Mouse (Mus musculus) lung, adult 18-20 months (tissue): ENCODE data around the gene Zbtb22.

Source experiments
- DNase-seq, 2 experiments: peaks; one replicate each; pipeline ENCODE4 v3.0.0; 2022; ENCODE audit warnings: mixed read lengths in 2 of 2

Zbtb22 gene

DNA sequence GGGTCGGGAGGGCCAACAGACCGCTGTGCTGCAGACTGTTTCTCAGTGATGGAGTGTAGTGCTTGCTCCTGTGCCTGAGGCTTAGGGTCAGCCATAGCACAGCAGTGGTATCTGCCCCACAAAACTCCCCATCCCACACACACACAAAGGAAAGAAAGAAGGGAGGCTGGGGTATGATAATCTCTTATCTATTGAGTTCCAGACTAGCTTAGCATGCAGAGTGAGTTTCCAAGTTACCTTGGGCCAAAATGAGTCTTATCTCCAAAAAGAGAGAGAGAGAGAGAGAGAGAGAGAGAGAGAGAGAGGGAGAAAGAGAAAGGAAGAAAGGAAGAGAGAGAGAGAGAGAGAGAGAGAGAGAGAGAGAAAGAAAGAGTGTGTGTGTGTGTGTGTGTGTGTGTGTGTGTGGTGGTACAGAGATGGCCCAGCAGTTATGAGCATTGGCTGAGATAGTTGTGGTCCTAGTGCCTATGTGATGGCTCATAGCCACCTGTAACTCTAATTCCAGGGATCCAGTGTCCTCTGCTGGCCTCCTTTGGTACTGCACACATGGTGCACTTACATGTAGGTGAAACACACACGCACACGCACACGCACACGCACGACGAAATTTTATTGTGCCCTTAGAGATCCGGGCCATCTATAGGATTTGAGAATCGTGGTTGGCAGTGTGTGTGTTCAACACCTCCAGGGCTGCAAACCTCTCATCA, 9.0 kb downstream of the Zbtb22 start:
- DNase-seq: peak in 1 of 2 experiments; percentile 36

GRCm38 (mm10) chr17:33925406-33926116, 9.9 kb downstream of the Zbtb22 start:
- DNase-seq: no peak

- no peak for DNase-seq
Observed at GRCm38 (mm10) chr17:33926207-33926932, 10.7 kb downstream of the Zbtb22 start.

- DNase-seq: no peak
Observed at GRCm38 (mm10) chr17:33928251-33928947, 12.7 kb downstream of the Zbtb22 start.

- DNase-seq: peak; percentile 88 to 89
Observed at GRCm38 (mm10) chr17:33929371-33930279, 13.9 kb downstream of the Zbtb22 start, which contains the start of gene Rgl2. Rgl2 (plus strand) TSS chr17:33929543.

- peak; percentile 81 to 88 for DNase-seq
Observed at GRCm38 (mm10) chr17:33930280-33931158, 14.8 kb downstream of the Zbtb22 start.

DNA sequence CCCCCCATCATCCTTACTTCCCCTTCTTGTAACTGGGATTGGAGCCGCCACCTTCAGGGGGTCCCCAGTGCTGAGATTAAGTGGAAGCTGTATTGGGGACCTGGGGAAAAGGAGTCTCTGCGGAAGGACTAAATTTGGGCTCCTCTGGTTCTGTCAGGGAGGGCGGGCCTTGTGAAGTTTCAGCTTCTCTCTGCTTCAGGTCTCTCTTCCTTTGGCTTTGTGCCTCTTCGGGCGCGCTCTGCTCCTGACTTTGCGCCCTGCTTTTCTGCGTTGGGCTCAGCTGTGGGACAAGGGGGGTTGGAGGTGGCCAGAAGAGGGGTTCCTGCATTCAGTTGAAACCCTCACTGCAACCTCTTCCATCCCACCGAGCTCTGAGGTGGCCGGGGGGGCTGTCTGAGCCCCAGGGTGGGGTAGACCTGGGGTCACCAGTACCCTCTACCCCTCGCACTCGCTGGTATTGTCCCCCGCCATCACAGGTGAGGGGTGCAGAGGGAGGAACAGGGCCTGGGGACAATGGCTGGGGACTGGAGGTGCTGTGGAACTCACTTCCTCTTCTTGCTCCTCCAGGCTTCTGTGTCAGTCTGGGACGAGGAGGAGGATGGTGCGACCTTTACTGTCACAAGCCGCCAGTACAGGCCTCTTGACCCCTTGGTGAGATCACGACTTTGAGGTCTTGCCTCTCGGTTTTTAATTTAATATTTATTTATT, 15.6 kb downstream of the Zbtb22 start:
- no peak for DNase-seq

DNA sequence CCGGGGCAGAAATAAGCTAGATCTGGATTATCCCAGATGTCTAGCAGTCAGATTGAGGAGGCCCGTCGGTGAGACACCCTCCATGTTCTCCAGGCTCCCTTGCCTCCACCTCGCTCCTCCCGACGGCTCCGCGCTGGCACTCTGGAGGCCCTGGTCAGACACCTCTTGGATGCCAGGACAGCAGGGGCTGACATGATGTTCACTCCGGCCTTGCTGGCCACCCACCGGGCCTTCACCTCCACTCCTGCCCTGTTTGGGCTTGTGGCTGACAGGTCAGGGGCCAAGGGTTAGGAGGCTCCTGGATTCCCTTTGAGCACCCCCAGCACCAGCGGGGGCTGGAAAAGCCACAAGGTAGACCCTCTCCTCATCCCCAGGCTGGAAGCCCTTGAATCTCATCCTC, 16.2 kb downstream of the Zbtb22 start:
- no peak for DNase-seq

DNA sequence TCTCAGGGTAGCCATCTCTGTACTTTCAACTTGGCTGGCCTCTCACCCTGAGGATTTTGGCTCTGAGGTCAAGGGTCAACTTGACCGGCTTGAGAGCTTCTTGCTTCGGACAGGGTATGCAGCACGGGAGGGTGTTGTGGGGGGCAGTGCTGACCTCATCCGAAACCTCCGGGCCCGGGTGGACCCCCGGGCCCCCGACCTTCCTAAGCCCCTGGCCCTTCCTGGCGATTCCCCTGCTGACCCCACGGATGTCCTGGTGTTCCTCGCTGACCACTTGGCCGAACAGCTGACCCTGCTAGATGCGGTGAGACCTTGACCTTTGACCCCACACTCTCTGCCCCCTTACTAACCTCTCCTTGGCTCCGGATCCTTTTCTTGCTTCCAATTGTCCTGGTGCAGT, 16.7 kb downstream of the Zbtb22 start:
- no peak for DNase-seq

- no peak for DNase-seq
Observed at GRCm38 (mm10) chr17:33932970-33933369, 17.3 kb downstream of the Zbtb22 start.

GRCm38 (mm10) chr17:33935422-33936055, 19.8 kb downstream of the Zbtb22 start:
- no peak for DNase-seq

GRCm38 (mm10) chr17:33936993-33937392, 21.3 kb downstream of the Zbtb22 start:
- DNase-seq: no peak

GRCm38 (mm10) chr17:33938783-33939182, 23.1 kb downstream of the Zbtb22 start:
- DNase-seq: no peak

DNA sequence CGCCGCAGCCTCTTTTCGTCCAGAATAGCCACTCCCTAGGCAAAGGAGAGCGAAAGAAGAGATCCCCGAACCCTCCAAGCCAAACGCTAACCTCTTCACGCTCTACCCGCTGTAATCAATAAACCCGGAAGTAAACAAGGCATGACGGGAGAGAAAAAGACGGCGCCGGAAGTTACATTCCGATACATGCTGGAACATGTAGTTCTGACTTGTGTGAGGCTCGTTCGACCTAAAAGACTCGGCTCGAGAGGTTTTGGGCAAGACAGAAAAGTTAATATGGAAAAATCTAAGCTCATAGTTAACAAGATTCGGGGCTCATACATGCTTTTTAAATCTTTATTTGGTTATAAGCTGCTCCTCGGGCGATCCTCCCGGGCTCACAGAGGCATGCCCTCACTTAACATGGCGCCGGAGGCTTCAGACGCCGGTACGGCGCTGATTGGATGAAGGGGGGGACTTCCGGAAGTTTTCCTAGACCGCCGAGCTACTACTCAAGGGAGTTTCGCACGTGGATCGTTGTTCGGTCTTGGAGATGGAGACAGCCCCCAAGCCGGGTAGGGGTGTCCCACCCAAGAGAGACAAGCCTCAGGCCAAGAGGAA, 24.6 kb downstream of the Zbtb22 start, which contains the start of the genes Pfdn6 and Wdr46:
Gene Pfdn6 (minus strand): TSS at position 138 of the 600 bp plus-strand sequence.
Gene Wdr46 (plus strand): TSS at position 455 of the 600 bp plus-strand sequence.
- peak; percentile 87 to 88 for DNase-seq

- no peak for DNase-seq
Observed at GRCm38 (mm10) chr17:33940981-33941380, 25.3 kb downstream of the Zbtb22 start.

GRCm38 (mm10) chr17:33941381-33941780, 25.7 kb downstream of the Zbtb22 start:
- DNase-seq: no peak

DNA sequence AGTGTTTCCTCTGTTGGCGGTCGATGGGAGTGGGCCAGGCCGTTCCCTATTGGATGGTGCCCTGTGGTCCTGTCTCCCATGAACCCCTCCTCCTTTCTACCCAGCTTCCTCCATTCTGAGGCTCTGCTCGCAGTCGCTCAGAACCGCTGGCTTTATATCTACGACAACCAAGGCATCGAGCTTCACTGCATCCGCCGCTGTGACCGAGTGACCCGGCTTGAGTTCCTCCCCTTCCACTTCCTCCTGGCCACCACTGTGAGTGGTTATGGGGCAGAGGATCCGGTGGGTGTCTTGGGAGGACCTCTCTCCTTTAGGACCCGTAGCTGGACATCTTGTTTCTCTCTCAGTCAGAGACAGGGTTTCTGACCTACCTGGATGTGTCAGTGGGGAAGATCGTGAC, 27.8 kb downstream of the Zbtb22 start:
- no peak for DNase-seq

DNA sequence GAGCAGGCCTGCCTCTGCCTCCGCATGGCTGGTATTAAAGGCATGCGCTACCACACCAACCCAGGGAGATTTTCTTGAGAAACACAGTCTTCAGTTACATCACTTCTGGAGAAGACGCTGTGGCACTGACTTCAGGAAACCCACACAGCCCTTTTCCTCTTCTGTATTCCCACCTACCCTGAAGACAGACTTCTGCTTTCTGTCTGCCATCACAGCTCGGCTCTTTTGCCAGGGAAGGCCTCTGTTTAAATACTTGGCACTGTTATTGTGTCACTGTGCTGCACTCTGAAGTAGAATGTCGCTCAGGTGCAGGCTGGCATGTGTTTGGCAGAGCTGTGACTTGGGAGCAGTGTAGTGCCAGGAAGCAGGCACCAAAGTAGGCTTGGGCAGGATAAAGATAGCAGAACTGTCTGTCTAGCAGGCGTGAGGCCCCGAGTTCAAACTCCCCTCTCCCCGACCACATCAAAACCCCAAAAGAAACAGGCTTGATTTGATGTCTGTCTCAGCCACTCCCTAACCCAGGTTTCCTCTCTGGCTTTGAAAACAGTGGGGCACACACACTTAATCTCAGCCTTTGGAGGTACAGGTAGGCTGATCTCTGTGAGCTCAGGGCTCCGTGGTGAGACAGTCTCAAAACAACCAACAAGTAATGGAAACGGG, 31.9 kb downstream of the Zbtb22 start:
- no peak for DNase-seq
